Mouse (Mus musculus) C2C12 (cell line): ENCODE data around the gene Sema3b. TPM values are rescaled to one million over a fixed set of nuclear protein-coding genes. Genes with fewer than 3 reads are reported as not detected.

Experiments used
- H3K27me3 ChIP-seq: one replicate; pipeline ENCODE4 v1.6.1; 2011; ENCODE audit not compliant: control insufficient read depth, insufficient read depth, insufficient read length
- H3K36me3 ChIP-seq: one replicate; pipeline ENCODE4 v1.6.1; 2011; ENCODE audit not compliant: control insufficient read depth, insufficient read depth
- H3K4me3 ChIP-seq: one replicate; pipeline ENCODE4 v1.5.1; 2011; ENCODE audit warnings: mild to moderate bottlenecking, control low read depth; ENCODE audit not compliant: poor library complexity, insufficient read depth, severe bottlenecking
- H3K79me2 ChIP-seq: one replicate; pipeline ENCODE4 v1.6.1; 2011; ENCODE audit not compliant: control insufficient read depth, insufficient read depth
- H3K79me3 ChIP-seq: one replicate; pipeline ENCODE4 v1.6.1; 2011; ENCODE audit warnings: low read depth, control low read depth
- H3ac ChIP-seq: one replicate; pipeline ENCODE3; 2011; ENCODE audit warnings: low read depth; ENCODE audit not compliant: control insufficient read depth, insufficient read length
- CEBPB ChIP-seq: IDR thresholded peaks from one replicate; pipeline ENCODE4 v1.6.1; 2011; ENCODE audit warnings: low read depth, mild to moderate bottlenecking, control low read depth, moderate library complexity
- CTCF ChIP-seq: IDR thresholded peaks from one replicate; pipeline ENCODE4 v1.5.1; 2011; ENCODE audit not compliant: control insufficient read depth, insufficient read depth, insufficient read length
- FOSL1 ChIP-seq: IDR thresholded peaks from one replicate; pipeline ENCODE4 v1.8.0; 2011; ENCODE audit warnings: mild to moderate bottlenecking, low read length; ENCODE audit not compliant: poor library complexity, insufficient read depth, severe bottlenecking
- MAX ChIP-seq: IDR thresholded peaks from one replicate; pipeline ENCODE4 v1.6.1; 2011; ENCODE audit warnings: mild to moderate bottlenecking, control low read depth
- MYOD1 ChIP-seq: IDR thresholded peaks from one replicate; pipeline ENCODE4 v1.6.1; 2011; ENCODE audit warnings: low read depth; ENCODE audit not compliant: control insufficient read depth, insufficient read length
- MYOG ChIP-seq: IDR thresholded peaks from one replicate; pipeline ENCODE4 v1.6.1; 2011; ENCODE audit not compliant: control insufficient read depth, insufficient read length; ENCODE audit errors: extremely low read depth
- USF1 ChIP-seq: IDR thresholded peaks from one replicate; pipeline ENCODE4 v1.6.1; 2011; ENCODE audit warnings: low read depth, mild to moderate bottlenecking, control low read depth, moderate library complexity
- polyA plus RNA-seq: library from polyadenylated mRNA; unstranded; fragments of >200 nt; fragmentation: generic; extraction: Trizol; gene quantifications from one replicate; pipeline ENCODE4 v1.2.1, GENCODE M21; 2012; ENCODE audit warnings: missing spikeins

Sema3b gene
- polyA plus RNA-seq, 1 experiment = 13.7 TPM

DNA sequence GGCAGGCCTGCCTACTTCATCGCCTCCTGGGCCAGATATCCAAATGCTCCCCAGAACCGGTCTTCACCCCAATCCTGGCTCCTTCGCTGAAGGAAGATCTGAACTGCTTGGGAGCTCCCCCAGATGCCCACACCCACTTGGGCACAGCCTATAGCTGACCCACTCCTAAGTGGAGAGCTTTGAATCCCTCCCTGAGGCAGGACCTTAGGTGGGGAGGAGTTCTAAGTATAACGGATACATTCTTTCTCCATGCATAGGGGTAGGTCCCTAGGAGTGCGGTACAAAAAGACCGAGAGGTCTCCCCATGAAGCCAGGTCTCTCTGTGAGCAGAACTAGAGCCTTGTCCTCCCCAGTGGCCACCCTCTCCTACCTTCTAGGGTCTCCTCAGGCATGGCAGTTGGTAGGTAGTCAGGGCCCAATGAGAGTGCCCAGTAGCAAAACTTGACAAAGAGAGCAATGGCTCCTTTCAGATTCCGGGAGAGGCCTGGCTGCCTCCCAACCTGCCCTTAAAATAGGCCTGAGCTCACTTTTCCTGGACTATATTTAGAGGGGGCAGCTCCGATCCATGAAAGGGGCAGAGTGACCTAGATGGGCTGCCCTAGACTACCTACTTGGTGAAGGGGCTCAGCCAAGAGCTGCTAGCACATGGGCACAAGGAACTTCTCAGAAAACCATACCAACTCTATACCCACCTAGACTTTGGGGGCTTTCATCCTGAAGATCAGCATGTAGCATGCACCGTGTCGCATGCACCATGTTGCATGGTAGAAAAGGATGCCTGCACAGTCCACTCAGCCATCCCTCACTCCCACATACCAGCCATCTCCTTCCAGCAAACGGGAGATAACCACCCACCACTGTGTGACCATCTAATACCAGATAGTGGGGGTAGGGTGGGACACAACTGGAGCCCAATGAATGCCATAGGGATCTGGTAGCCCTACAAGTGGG, 12.1 kb downstream of the Sema3b start:
- no peak overlapping the region for H3ac ChIP-seq
- no peaks in the 10 kb centered on the region for H3K27me3 ChIP-seq
- H3K79me2 ChIP-seq = no peaks in the 10 kb centered on the region
- no peaks in the 10 kb centered on the region for H3K79me3 ChIP-seq
- TF ChIP-seq USF1 = no peak
- no peak overlapping the region for H3K4me3 ChIP-seq
- H3K36me3 ChIP-seq = peaks cover 11% of the 10 kb centered on the region

DNA sequence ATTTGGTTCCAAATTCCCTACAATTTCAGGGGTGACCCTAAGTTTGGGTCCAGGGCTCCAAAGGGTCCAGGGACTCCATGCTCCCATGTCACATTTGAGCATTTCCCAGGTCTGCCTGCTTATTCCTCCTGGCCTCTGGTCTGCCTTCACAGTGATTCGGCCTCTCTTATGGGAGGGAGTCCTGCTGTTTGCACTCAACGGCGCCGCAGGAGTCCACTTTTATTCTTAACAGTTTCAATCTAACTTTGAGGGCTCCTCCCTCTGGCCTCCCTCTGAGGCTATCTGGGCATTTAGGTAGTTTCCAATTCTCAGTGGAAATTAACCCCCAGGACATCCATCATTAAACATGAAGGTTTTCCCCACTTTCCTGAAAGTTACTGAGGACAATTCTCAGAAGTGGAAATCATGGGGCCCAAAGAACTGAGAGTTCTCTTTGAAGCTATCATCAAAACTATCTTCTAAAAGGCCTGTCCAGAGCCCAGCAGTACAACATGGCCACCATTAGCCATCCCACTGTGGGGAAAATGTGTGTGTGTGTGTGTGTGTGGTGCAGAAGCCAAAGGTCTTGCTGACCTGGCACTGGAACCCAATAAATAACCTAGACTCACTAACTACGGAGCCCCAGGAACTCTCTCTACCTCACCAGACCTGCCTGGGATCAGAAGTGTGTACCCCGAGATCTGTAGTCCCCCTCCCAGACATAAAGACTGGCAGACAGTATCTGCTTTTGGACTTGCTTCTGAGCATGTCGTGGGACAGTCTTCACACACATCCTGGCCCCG, 14.6 kb downstream of the Sema3b start:
- no peaks in the 10 kb centered on the region for H3K27me3 ChIP-seq
- H3ac ChIP-seq = no peak overlapping the region
- H3K79me3 ChIP-seq = peaks cover 8% of the 10 kb centered on the region
- H3K36me3 ChIP-seq = peaks cover 30% of the 10 kb centered on the region
- TF ChIP-seq CTCF (no peak), MAX (no peak), MYOG (no peak), CEBPB (no peak), USF1 (no peak), MYOD1 (no peak), FOSL1 (no peak)
- peaks cover 16% of the 10 kb centered on the region for H3K79me2 ChIP-seq
- H3K4me3 ChIP-seq = no peak overlapping the region

DNA sequence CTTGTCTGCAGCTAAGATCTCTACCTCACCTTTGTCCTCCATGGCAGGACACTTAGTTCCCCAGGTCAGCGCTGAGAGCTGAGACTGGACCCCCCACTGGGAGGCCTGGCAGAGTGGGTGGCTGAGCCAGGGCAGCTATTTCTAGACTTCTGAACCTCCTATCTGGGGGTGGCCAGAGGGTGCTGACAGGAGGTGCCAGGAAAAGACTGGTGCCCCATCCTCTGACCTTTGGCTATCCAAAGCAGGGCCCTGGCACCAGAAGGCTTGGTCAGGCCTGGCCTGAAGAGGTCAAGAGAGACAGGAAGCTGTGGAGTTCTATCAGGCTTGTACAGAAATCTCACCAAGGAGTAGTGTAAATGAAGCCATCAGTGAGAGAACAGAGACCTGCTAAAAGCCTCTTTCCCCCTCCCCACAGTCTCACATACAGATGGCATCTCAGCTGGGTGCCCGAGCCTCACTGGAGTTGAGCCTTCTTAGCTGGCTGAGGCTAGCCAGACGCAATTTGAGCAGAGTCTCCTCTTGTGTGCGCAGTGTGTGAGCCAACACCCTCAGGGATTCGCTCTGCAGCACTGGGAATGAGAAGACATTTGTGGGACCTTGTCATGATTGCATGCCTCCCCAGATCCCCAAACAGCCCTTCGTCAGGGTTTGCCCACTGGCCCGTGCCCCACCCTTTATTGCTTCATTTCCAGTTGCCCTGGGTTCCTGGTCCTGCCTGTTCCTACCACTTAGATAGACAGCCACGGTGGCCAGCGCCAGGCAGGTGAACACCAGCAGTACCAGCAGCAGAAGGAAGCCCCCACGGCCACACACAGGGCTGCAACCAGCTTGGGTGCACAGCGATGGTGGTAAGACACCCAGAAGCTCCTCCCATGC, 15.7 kb downstream of the Sema3b start:
- no peak overlapping the region for H3K4me3 ChIP-seq
- no peak overlapping the region for H3ac ChIP-seq
- H3K36me3 ChIP-seq = peaks cover 34% of the 10 kb centered on the region
- H3K79me2 ChIP-seq = peaks cover 27% of the 10 kb centered on the region
- TF ChIP-seq CTCF = no peak
- TF ChIP-seq FOSL1 = no peak
- TF ChIP-seq MYOG = no peak
- no peak for TF ChIP-seq MAX
- no peak for TF ChIP-seq CEBPB
- no peak for TF ChIP-seq USF1
- TF ChIP-seq MYOD1 = no peak
- no peaks in the 10 kb centered on the region for H3K27me3 ChIP-seq
- peaks cover 17% of the 10 kb centered on the region for H3K79me3 ChIP-seq

DNA sequence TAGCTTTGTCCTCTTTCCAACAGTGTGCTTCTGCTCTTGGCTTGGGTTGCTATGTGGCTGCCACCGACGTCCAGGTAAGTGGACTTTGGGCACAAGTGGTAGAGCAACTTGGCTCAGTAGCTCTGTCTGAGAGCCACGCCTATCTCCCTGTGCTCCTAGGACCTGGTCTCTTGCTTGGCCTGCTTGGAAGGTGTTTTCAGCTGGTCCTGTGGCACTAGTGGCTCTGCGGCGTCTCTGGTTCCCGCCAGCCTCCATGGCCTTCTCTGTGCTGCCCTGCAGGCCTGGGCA, 18.3 kb downstream of the Sema3b start:
- Histone ChIP-seq H3K79me3 (peaks cover 21% of the 10 kb centered on the region), H3K4me3 (no peak overlapping the region), H3K79me2 (peaks cover 35% of the 10 kb centered on the region), H3ac (no peak overlapping the region), H3K27me3 (no peaks in the 10 kb centered on the region), H3K36me3 (peaks cover 34% of the 10 kb centered on the region)
- no peak for TF ChIP-seq MYOD1
- TF ChIP-seq CTCF = no peak
- TF ChIP-seq MYOG = no peak
- no peak for TF ChIP-seq CEBPB
- no peak for TF ChIP-seq FOSL1
- TF ChIP-seq MAX = no peak
- no peak for TF ChIP-seq USF1

DNA sequence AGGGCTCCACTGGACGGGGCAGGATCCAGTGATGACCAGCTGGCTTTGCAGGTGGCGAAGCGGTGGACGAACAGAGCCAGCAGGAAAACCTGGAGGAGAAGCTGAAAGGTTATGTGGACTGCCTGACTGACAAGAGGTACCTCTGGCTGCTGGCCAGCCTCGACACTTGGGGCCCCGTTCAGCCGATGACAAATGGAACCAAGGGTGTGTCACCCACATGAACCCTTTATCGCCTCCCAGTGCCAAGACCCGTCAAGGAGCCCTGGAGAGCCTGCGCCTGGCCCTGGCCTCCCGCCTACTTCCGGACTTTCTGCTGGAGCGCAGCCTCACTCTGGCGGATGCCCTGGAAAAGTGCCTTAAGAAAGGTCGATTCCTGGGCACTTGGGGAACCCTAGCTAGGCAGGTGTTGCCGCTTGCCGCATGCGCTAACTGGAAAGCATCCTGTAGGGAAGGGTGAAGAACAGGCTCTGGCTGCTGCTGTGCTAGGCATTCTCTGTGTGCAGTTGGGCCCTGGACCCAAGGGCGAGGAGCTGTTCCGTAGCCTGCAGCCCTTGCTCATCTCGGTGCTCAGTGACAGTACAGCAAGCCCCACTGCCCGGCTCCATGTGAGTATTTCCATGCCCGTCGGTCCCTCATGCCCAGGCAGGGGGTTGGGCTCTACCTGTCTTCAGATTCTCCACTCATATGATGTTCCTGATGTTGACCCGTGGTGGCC, 18.8 kb downstream of the Sema3b start:
- peaks cover 35% of the 10 kb centered on the region for H3K79me2 ChIP-seq
- TF ChIP-seq USF1 = no peak
- no peaks in the 10 kb centered on the region for H3K27me3 ChIP-seq
- H3K4me3 ChIP-seq = no peak overlapping the region
- H3K79me3 ChIP-seq = peaks cover 21% of the 10 kb centered on the region
- peaks cover 34% of the 10 kb centered on the region for H3K36me3 ChIP-seq
- H3ac ChIP-seq = no peak overlapping the region
